Mouse (Mus musculus) thymus, postnatal 10 days (tissue): ENCODE measurements at regions not wholly inside any gene's neighbourhood (a gene's known extent, or its start where the extent isn't known, plus 50 kb on each side); places are given as distances from the start of the nearest gene placed in this dataset.
A peak's percentile ranks its signal among the peaks of the same experiment; 100 is the strongest.

Experiments
- DNase-seq, 2 experiments: peaks; one replicate each; pipeline ENCODE4 v3.0.0; 2021; ENCODE audit warnings: low spot score in 2 of 2

DNA sequence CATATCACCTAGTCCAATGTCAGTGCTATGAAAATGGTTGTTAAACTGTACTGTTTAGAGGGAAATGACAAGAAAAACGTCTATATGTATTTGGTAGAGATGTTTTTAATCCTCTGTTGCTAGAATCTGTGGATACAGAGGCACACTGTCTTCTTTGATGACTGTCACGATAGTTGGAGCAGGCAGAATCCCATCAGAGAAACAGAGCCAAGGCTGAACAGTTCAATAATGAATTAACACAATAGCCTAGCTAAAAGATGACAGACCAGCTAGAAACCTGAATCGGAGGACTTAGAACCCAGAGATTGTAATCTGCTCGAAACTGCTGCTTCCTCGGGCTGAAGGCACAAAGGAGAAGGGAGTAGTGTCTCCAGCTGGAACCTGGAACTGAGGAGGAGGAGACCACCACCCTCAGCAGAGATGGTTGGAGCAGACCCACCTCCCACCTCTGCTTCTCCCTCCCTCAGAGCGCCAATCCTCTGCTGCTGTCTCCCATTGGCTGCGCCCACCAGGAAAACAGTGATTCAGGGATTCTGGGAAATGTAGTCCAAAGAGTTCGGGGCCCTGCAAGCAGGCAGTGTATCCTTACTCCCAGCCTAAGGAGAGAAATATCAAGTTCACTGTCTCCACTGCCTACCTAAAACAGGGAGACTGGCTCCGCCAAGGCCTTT, 98.2 kb upstream of the Mgme1 start:
- no peak for DNase-seq

DNA sequence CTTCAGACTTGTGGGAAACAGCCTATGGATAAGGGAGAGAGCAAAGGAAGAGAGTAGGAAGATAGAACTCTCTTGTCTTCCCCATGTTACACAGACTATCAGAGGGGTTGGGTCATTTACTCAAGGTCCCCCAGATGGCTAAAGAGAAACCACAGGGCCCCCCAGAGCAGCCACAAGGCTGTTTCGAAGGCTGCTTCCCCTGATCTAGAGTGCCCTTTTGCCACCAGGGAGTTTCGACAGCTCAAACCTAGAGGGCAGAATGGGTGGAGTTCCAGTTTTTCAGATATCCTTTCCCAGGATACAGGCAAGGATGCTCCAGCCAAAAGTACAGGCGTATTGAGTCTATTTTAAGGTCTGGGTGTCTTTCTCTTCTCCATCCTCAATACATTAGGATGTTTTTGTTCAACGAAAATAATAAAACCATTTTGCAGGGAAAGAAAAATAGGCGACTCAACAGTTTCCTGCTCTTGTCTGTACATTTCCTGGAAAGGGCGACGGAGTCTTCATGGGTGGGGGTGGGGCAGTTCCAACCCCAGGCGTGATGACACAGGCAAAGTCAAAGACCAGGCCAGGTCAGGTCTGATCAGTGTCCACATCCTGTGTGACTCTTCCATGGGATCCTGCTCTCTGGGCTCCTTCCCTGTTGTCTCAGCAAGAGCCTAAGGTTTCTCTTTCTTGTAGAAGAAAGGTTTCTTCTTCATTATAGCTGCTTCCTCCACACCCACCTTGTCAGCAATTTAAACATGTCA, 96.9 kb upstream of the Mgme1 start:
- DNase-seq, result no peak

DNA sequence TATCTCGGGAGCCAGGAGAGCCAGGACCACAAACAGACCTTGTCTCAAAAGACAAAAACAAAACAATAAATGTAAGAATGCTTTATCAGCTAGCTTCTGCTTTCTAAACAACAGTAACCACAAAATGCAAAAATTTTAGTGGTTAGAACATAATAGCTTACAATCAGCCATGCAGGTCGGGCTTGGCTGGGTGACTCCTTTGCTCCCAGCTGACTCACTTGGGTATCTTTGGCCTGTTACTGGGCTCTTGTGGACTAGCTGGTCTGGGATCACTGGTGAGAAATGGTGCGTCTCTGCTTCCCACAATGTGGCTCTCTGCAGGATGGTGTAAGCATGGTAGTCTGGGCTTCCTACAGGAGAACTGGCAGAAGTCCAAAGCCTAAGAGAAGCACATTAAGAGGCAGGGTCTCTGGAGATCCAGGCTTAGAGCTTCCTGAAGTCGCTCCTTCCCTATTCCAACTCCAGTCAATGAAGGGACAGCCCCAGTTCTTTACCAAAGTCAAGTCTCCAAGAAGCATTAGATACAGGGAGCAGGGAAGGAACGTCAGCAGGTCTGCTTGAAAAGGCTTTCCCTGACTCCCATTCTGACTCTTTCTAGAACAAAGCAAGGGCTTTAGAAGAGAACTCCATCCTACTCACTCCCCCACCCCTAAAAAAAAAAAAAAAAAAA, 96.0 kb upstream of the Mgme1 start:
- DNase-seq, result no peak

DNA sequence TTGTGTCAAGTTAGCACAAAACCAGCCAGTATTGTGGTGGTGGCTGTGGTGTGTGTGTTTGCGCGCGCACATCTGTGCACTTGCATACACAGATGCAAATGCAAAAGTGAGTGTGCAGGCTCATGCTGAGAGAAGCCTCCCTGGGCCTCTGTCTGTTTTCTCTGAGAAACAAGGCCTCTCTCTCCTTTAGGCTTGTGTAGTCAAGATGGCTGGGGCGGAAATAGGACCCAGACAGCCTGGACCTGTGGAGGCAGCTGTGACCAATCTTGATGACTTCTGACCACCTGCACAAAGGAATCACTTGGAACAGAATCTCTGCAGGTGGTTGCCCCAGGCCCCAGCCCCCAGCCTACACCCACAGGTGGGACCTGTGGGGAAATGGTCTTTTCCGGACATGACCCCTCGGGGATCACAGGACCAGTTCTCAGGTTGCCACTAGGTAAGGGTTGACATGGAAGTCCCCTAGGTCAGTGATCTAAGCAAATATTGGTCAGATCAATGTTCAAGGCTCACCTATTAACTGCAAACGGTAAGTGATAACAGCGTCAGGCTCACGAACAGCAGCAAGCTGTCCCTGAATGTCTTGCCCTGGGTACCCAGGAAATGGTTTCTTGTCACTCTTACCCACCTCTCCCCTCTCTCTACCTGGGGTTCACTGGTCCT, 93.8 kb upstream of the Mgme1 start:
- DNase-seq, result no peak

DNA sequence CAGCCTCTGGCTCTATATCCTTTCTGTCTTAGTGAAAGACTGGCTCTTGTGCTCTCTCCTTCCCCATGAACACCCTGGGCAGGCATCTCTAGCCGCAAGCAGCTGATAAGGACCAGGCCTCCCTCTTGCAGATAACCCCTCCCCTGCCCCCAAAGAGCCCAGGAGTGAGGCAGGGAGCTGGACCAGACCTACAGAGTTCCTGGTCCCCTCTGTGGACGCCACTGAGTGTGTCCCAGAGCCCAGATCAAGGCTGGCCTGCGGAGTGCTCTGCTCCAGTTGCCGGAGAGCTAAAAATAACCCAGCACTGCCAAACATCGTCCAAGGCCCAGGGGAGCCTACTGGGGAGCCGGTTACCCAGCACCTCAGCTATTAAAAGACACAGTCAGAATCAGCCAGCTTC, 93.2 kb upstream of the Mgme1 start:
- DNase-seq, result no peak

DNA sequence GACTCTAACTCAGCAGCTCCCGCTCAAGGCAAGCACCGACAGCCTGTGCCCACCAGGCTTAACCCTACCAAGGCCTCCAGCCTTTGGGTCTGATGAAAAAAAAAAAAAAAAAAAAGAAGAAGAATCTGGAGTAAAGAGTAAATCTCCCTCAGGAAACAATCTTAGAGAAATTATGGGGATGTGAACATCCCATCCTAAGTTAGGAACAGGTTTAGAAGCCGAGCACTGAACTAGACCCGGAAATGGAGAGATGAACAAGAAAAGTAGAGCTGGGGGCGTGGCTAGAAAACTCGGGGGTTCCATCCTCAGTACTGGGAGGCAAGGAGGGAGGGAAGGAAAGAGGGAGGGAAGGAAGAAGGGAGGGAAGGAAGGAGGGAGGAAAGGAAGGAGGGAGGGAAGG, 92.5 kb upstream of the Mgme1 start:
- no peak for DNase-seq

DNA sequence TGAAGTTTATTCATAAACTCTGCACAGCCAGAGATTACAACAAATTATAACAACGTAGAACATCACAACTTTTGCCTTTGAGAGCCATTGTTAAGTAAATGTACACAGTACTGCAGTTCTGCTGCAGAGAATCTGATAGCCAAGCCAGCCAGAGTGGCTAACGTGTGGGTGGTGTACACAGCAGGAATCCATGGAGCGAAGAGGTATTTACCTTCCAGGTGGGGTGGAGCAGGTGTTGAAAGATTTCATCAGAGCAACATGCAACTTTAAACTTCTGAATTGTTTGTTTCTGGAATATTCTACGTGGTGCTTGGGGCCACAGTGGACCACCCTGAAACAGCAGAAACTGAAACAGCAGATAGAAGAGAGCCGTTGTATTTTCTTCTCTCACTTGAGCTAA, 88.4 kb upstream of the Mgme1 start:
- DNase-seq, result no peak

DNA sequence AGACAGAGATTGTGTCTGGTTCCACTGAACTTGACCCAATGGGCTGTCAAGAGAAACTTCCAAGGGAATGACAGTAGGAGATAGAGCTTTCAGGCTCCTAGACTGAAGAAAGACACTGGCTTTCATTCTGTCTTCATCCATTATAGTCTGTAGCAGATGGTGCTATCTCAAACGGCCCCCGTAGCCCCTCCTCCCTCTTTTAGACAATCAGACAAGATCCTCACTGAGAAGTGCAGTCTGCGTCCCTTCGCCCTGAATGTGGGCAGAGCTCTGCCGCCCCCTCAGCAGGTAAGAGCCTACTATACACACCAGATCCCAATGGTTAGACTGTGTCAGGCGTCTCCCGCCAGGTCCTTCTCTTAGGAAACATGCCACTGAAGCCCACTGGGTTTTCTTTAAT, 87.9 kb upstream of the Mgme1 start:
- DNase-seq, result no peak

DNA sequence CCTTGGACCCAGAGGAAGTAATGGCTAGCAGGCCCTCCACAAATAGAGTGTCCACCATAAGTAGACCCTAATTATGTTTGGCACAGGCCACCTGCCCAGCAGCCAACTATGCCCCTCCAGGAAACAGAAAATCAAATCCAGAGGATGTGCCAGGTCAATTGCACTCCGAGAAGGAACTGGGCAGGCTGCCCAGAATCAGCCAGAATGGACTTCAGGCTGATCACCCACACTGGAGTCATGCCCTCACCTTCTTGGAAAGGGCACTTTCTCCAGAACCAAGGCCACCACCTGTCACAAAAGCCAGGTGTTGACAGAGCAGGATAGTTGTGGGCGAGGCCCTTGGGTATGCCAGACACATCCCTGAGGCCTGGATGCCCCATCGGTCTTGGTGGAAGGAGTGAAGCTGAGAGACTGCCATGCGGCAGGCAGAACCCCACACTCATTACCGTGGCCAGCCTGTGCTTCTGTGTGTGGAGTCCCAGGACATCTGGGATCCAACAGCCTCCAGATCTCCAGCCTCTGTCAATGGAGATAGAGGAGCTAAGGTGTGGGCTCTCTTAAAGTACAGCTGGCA, 87.0 kb upstream of the Mgme1 start:
- DNase-seq, result no peak

DNA sequence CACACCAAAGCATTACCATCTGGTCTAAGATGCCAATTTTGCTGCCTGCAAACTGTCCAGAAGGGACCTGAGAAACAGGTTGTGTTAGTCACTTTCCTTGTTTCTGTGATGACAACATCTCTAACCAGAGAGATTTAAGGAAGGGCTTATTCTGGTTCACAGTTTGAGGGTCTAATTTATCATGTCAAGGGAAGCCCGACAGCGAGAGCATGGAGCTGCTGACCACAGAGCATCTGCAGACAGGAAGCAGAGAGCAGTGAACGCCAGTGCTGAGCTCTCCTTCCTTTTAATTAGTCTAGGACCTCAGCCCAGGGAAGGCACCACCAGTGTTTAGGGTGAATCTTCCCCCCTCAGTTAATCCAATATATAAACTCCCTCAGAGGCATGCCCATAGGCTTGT, 85.3 kb upstream of the Mgme1 start:
- no peak for DNase-seq

DNA sequence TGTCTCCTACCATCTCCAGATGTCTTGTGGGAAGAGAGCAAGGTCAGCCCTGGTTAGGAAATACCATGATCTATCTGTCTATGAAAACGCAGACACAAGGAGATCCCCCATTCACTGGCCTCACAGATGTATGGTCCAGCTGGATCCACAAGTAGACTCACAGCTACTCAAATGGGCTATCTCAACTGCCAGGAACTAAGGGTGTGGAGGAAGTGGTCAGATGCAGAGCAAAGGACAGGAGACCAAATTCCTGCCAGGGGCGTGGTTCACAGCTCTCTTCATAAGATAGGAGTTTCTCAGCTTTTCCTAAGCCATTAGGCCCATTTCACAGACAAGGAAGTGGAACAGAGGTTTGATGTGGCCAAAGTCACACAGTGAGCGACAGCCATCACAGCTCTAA, 84.0 kb upstream of the Mgme1 start:
- DNase-seq, result no peak

DNA sequence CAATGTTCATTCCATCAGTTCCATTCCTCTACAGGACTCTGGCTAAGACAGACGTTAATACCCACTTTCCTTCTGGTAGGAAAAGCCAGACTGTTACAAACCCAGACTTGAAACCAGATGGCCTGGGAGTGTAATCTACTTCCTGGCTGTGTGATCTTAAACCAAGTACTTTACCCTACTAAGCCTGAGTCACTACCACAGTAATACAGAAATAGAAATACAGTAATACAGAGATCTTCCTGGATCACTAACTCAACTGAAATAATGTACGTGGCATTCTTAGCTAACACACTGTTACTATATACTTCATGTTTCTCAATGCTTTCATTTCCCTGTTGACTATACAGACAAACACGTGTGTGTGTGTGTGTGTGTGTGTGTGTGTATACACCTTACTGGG, 82.4 kb upstream of the Mgme1 start:
- no peak for DNase-seq

DNA sequence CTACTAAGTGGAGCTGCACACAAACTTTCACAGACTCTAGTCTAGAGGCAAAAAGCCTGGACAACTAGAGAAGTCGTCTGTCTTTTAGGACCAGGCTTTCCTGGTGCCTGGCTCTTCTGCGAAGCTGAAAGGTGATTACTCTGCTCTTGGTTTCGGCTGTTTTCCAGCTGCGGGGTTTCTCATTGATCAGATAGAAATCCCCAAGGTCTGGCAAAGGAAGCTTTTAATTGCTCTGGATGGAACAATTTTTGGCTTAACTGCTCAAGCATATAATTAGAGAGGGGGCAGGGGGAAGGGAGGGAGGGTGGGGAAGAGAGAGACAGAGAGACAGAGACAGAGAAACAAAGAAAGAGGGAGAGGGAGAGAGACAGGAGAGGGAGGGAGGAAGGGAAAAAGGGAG, 82.0 kb upstream of the Mgme1 start:
- no peak for DNase-seq

DNA sequence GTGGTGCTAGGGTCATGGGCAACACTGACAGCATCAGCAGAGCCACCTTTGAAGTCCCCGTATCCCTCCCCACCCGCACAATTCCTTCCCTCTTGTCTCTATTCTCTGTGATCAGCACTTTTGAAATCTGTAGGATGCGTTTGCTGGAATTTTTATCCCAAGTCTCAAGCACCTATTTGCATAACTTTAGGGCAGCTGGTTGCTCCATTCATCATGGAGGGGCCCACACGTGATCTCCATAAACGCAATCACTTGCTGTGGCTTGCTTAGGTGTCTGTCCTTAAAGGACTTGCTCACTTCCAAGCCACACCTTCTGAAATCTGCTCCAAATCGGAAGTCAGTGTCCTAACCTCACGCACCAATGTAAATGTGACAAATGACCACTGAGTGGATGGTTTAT, 80.7 kb upstream of the Mgme1 start:
- no peak for DNase-seq

DNA sequence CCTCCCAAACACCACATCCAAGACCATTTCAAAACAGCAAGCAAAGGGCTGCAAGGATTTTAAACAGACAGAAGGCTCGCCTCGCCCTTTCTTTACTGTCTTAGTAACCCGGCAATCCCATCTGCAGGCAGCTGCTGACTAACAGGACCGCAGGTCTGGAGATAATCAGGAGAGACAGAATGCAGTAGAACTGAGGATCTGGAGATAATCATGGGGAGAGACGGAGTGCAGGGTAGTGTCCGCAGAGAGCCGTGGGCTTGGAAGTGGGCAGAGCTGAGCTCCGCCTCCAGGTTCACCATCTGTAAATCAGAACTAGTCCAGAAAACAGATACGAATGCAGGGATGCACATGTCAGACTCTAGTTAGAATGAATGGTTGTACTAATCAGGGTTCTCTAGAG, 79.4 kb upstream of the Mgme1 start:
- DNase-seq, result no peak

DNA sequence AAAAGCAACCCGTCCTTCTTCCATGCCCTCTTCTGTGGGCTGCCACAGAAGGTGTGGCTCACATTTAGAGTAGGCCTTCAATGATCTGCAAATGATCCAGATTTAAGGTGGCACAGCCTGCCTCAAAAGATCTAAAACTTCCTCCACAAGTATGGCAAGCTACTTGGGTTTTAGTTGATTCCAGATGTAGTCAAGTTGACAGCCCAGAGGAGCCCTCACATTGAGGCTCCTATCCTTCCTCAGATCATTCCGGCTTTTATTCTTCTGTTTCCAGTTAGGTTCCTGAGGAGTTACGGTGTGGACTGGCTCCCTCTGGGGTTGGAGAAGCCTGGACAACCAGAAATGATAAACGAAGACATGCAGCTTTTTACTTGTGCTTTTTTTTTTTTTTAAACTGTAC, 78.8 kb upstream of the Mgme1 start:
- DNase-seq, result no peak

DNA sequence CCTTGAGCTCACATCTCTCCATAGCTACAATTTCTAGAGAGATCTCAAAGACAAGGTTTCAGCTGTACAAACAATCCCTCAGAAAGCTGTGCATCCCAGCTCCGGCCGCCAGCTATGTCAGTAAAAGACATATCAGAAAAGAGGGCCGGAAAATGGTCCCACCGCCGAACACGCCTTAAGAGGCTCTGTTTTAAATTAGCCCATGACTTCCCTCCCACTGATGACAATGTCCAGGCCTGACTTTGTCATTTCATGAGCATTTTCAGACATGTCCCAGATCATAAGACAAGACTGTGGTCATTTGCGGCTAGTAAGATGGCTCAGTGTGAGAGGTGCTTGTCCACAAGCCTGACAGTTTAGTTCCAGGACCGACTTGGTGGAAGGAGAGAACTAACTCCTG, 78.0 kb upstream of the Mgme1 start:
- DNase-seq, result no peak

DNA sequence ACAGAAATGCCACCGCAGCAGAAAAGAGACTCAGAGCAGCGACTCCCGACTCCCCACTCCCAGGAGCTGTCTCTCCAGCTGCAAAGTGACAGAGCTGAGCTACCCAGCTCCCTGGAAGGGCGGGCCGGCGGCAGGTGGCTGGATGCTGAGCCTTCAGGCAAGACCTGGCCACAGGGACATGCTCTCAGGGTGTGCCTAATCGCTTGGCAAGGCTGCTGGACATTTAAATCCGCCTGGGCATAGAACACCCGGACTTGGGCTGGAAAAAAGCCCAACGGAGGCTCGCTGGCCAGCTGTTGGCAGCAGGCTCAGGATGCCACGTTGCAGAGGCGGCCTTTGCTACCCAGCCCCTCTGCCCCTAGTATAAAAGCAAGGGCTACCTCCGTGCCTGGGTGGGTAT, 74.6 kb upstream of the Mgme1 start:
- no peak for DNase-seq

DNA sequence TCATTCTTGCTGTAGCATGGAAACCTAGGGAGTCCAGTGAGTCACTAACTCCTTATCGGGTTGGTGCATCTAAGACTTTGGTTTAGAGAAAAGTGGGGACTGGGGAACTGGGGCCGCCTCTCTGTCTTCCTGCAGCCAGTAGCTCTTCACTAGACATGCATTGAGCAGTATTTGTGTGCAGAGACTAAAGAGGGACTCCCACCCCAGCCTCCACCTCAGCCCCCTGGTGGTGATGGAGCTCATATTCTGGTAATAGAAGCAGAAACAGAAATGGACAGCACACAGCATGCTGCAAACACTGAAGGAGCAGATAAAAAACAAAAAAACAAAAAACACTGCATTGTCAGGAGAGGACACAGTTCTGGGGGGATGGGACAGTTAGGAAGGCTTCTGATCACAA, 73.3 kb upstream of the Mgme1 start:
- DNase-seq, result peak; percentile 25 to 58

DNA sequence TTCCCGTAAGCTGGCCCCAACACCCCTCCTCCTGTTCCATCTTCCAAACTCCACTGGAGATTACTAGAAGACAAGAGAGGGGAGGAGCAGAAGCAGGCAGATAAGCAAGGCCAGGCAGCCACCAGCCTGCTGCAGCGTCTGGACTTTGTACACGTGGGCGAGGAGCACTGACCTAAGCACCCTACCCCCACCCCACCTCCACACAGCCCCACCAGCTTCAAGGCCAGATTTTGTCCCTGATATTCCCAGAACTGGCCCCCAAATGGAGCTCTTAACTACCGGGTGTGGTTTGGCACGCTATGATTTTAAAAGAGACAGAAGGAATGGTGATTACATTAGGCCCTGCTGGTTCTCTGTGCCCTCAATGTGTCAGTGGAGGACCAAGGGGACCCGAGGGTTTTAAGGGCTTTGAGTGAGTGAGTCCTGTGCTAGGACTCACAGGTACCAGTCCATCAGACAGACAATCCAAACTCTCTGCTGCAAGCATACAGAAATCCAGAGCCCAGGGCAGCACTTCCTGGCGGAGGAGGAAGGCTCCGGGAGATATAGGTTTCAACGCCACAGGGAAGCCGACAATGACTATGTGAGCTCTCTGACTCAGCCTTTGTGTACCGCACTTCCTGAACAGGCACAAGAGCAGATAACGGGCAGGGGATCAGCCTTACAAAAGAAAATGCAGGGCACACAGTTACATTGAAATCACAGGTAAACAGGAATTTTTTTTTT, 72.0 kb upstream of the Mgme1 start:
- DNase-seq, result no peak
